Mouse (Mus musculus) kidney, embryonic 14.5 days (tissue): ENCODE data around the gene Uba52. TPM values are rescaled to one million over a fixed set of nuclear protein-coding genes. Genes with fewer than 3 reads are reported as not detected.

Source experiments
- ATAC-seq: fragments of 200-750 bp; cut with Nextera tagmentation; 2 replicates; pipeline ENCODE4 v1.8.0; 2017; ENCODE audit warnings: moderate number of reproducible peaks, mild to moderate bottlenecking, moderate TSS enrichment, moderate library complexity; ENCODE audit not compliant: low FRiP score, low TSS enrichment
- H3K27ac ChIP-seq: fragments of 300-500 bp; sonication (generic); 2 replicates; pipeline ENCODE4 v1.5.1; 2014; ENCODE audit warnings: low read depth, mild to moderate bottlenecking, low read length, moderate library complexity, mixed read lengths
- H3K27me3 ChIP-seq: fragments of 300-500 bp; sonication (generic); 2 replicates; pipeline ENCODE4 v1.6.1; 2014; ENCODE audit warnings: mild to moderate bottlenecking, low read length; ENCODE audit not compliant: control insufficient read depth, insufficient read depth
- H3K36me3 ChIP-seq: fragments of 300-500 bp; sonication (generic); 2 replicates; pipeline ENCODE4 v1.6.1; 2014; ENCODE audit warnings: low read length, mixed read lengths; ENCODE audit not compliant: control insufficient read depth, insufficient read depth
- H3K4me1 ChIP-seq: fragments of 300-500 bp; sonication (generic); 2 replicates; pipeline ENCODE4 v1.6.1; 2014; ENCODE audit warnings: low read length, mixed read lengths; ENCODE audit not compliant: control insufficient read depth, insufficient read depth
- H3K4me2 ChIP-seq: fragments of 300-500 bp; sonication (generic); replicated peaks from 2 replicates; pipeline ENCODE4 v1.6.1; 2014; ENCODE audit warnings: low read depth, mild to moderate bottlenecking, low read length
- H3K4me3 ChIP-seq: fragments of 300-500 bp; sonication (generic); 2 replicates; pipeline ENCODE4 v1.5.1; 2014; ENCODE audit warnings: mild to moderate bottlenecking, low read length
- H3K9ac ChIP-seq: fragments of 300-500 bp; sonication (generic); 2 replicates; pipeline ENCODE4 v1.6.1; 2014; ENCODE audit warnings: low read depth, mild to moderate bottlenecking, low read length, moderate library complexity
- H3K9me3 ChIP-seq: fragments of 300-500 bp; sonication (generic); 2 replicates; pipeline ENCODE4 v1.6.1; 2016; ENCODE audit warnings: low read length; ENCODE audit not compliant: control insufficient read depth
- WGBS: fragments of 180-500 bp; shearing (Covaris S2); extraction: QIAGEN DNeasy Blood & Tissue Kit; methylation state at CpG from one replicate; pipeline ENCODE4 v1.1.7; 2014; 5-methylcytosine and 5-hydroxymethylcytosine counted together
- polyA plus RNA-seq: library from polyadenylated mRNA; unstranded; fragments of >200 nt; fragmentation: Nextera tagmentation; extraction: Ambion mirVana; gene quantifications from 2 replicates; pipeline ENCODE4 v1.2.1, GENCODE M21; 2014

Uba52 gene
- polyA plus RNA-seq, 1 experiment from 2014 or later = 1,078 TPM

DNA sequence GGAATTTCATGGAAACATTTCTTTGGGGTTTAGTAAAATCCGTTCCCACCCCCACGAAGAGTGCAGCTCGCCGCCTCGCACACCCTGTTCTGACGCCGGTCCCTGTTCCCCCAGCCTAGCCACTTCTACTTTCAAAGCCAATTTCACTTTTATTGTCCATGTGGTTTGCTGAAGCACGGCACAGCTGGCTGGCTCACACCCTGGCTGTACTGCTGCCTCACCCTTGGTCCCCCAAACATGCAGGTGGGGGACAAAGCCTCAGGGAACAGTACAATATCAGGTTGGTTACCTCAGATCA lies 48.1 kb downstream of the Uba52 start:
- Histone ChIP-seq H3K9ac (no peak overlapping the region), H3K27ac (no peak overlapping the region), H3K27me3 (no peaks in the 10 kb centered on the region), H3K4me3 (no peak overlapping the region), H3K4me1 (peaks cover 9% of the 10 kb centered on the region), H3K4me2 (no peak overlapping the region), H3K9me3 (0 out of 2 replicates have a peak, but pooled peaks cover 3% of the 10 kb centered on the region), H3K36me3 (no peaks in the 10 kb centered on the region)
- WGBS = 74% methylated on average over 8 of the region's 8 CpGs
- ATAC-seq = no peak

GRCm38 (mm10) chr8:70461765-70462515 lies 48.7 kb downstream of the Uba52 start:
- no peak overlapping the region for H3K9ac ChIP-seq
- no peaks in the 10 kb centered on the region for H3K27me3 ChIP-seq
- H3K4me3 ChIP-seq = no peak overlapping the region
- no peak overlapping the region for H3K4me2 ChIP-seq
- H3K9me3 ChIP-seq = 0 out of 2 replicates have a peak, but pooled peaks cover 3% of the 10 kb centered on the region
- H3K36me3 ChIP-seq = no peaks in the 10 kb centered on the region
- ATAC-seq = 0 out of 2 replicates have a peak, but pooled peaks have one; percentile 43
- 85% methylated on average over 16 of the region's 16 CpGs for WGBS
- H3K27ac ChIP-seq = no peak overlapping the region
- H3K4me1 ChIP-seq = peaks cover 4% of the 10 kb centered on the region

DNA sequence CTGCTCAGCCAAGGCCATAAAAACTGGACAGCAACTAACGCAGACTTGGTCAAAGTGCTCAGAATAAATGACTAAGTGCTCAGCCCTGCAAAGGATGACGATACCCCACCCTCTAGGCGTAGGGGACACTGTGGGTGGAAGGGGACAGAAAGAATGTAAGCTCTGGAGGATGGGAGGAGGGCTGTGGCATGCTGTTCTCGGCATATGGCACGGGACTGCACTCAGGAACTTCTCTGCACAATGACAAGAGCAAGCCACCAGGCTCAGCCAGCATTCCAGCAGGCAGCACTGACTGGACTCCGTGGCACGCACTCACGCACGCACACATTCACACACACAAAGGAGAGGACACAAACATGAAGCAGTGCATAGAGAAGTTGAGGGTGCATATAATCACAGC lies 50.0 kb downstream of the Uba52 start:
- ATAC-seq = no peak
- Histone ChIP-seq H3K27ac (no peak overlapping the region), H3K27me3 (no peaks in the 10 kb centered on the region), H3K9me3 (0 out of 2 replicates have a peak, but pooled peaks cover 3% of the 10 kb centered on the region), H3K9ac (no peak overlapping the region), H3K4me3 (no peak overlapping the region), H3K4me2 (no peak overlapping the region), H3K4me1 (no peaks in the 10 kb centered on the region), H3K36me3 (no peaks in the 10 kb centered on the region)
- WGBS = 79% methylated on average over 9 of the region's 9 CpGs

DNA sequence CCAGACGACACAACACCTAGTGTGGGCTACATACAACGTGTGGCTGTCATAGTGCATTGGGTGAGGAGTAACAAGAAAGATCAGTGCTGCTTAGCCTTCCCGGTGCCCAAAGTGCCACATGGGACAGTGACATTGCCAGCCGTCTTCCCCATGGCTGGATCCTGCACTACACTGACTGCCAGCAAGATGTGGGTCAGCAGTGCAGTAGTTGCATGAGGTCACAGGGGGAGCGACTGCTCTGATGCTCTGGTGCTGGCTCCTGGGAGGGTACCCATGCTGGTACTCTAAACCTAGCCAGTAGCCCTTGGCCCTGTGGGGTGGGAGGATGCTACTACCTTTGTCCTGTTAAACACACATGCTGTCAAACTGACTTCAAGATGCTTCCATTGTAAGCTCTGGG lies 50.4 kb downstream of the Uba52 start:
- Histone ChIP-seq H3K9ac (no peak overlapping the region), H3K4me1 (no peaks in the 10 kb centered on the region), H3K4me2 (no peak overlapping the region), H3K36me3 (no peaks in the 10 kb centered on the region), H3K9me3 (0 out of 2 replicates have a peak, but pooled peaks cover 3% of the 10 kb centered on the region), H3K4me3 (no peak overlapping the region), H3K27me3 (no peaks in the 10 kb centered on the region), H3K27ac (no peak overlapping the region)
- ATAC-seq = no peak
- 88% methylated on average over 5 of the region's 5 CpGs for WGBS

- no peak overlapping the region for H3K4me2 ChIP-seq
- WGBS = 100% methylated on average over 2 of the region's 2 CpGs
- no peak for ATAC-seq
- H3K9ac ChIP-seq = no peak overlapping the region
- H3K36me3 ChIP-seq = no peaks in the 10 kb centered on the region
- no peaks in the 10 kb centered on the region for H3K27me3 ChIP-seq
- H3K4me1 ChIP-seq = no peaks in the 10 kb centered on the region
- 0 out of 2 replicates have a peak, but pooled peaks cover 3% of the 10 kb centered on the region for H3K9me3 ChIP-seq
- H3K27ac ChIP-seq = no peak overlapping the region
- no peak overlapping the region for H3K4me3 ChIP-seq
Observed at GRCm38 (mm10) chr8:70459636-70460035, 51.0 kb downstream of the Uba52 start.

GRCm38 (mm10) chr8:70458462-70458861 lies 52.1 kb downstream of the Uba52 start:
- 0 out of 2 replicates have a peak, but pooled peaks cover 3% of the 10 kb centered on the region for H3K9me3 ChIP-seq
- H3K36me3 ChIP-seq = no peaks in the 10 kb centered on the region
- no peak overlapping the region for H3K4me2 ChIP-seq
- 84% methylated on average over 3 of the region's 3 CpGs for WGBS
- no peak for ATAC-seq
- H3K27ac ChIP-seq = no peak overlapping the region
- no peak overlapping the region for H3K4me3 ChIP-seq
- no peak overlapping the region for H3K9ac ChIP-seq
- H3K4me1 ChIP-seq = no peaks in the 10 kb centered on the region
- H3K27me3 ChIP-seq = no peaks in the 10 kb centered on the region

Other genes with a start within 250 kb of the Uba52 start
- gene Homer3, start 228.0 kb downstream of the Uba52 start, polyA plus RNA-seq = 54.5 and 70.2 TPM in 2 replicates
- gene Ddx49, start 208.3 kb downstream of the Uba52 start, polyA plus RNA-seq = 49.9 TPM in 2 replicates
- gene Cope, start 208.3 kb downstream of the Uba52 start, polyA plus RNA-seq = 322 and 327 TPM in 2 replicates
- gene Cers1, start 195.0 kb downstream of the Uba52 start, polyA plus RNA-seq = 2.3 and 2.6 TPM in 2 replicates
- gene Gdf1, start 181.0 kb downstream of the Uba52 start, polyA plus RNA-seq = 7.6 and 7.9 TPM in 2 replicates
- 21.8 and 24.2 TPM in 2 replicates for gene Upf1, start 157.5 kb downstream of the Uba52 start, polyA plus RNA-seq
- gene Comp, start 137.2 kb downstream of the Uba52 start, polyA plus RNA-seq = 0.14 and 0.26 TPM in 2 replicates
- 15.5 and 21.2 TPM in 2 replicates for gene Crtc1, start 71.2 kb downstream of the Uba52 start, polyA plus RNA-seq
- gene Klhl26, start 33.8 kb downstream of the Uba52 start, polyA plus RNA-seq = 14.4 and 19.2 TPM in 2 replicates
- 8.5 and 12.4 TPM in 2 replicates for gene Tmem59l, start 23.4 kb downstream of the Uba52 start, polyA plus RNA-seq
- gene Crlf1, start 17.6 kb downstream of the Uba52 start, polyA plus RNA-seq = 26.7 and 34.8 TPM in 2 replicates
- 129 and 151 TPM in 2 replicates for gene Rex1bd, start 4.0 kb downstream of the Uba52 start, polyA plus RNA-seq
- gene Fkbp8, start 16.9 kb upstream of the Uba52 start, polyA plus RNA-seq = 252 and 291 TPM in 2 replicates
- 70.0 and 70.9 TPM in 2 replicates for gene Kxd1, start 17.2 kb upstream of the Uba52 start, polyA plus RNA-seq
- 12.9 and 22.4 TPM in 2 replicates for gene Ell, start 28.7 kb upstream of the Uba52 start, polyA plus RNA-seq
- gene Isyna1, start 83.6 kb upstream of the Uba52 start, polyA plus RNA-seq = 102 and 118 TPM in 2 replicates
- 172 and 220 TPM in 2 replicates for gene Ssbp4, start 98.1 kb upstream of the Uba52 start, polyA plus RNA-seq
- gene Lrrc25, start 105.4 kb upstream of the Uba52 start, polyA plus RNA-seq = 1.1 and 1.4 TPM in 2 replicates
- 0.31 and 0.41 TPM in 2 replicates for gene Gdf15, start 121.7 kb upstream of the Uba52 start, polyA plus RNA-seq
- gene Pgpep1, start 149.6 kb upstream of the Uba52 start, polyA plus RNA-seq = 62.2 and 62.6 TPM in 2 replicates
- gene Lsm4, start 162.4 kb upstream of the Uba52 start, polyA plus RNA-seq = 353 and 447 TPM in 2 replicates
- 95.1 and 117 TPM in 2 replicates for gene Jund, start 188.1 kb upstream of the Uba52 start, polyA plus RNA-seq
- gene Iqcn, start 192.7 kb upstream of the Uba52 start, polyA plus RNA-seq = 0.12 TPM in 1 of 2 replicates, not detected in the other
- 0.23 and 0.73 TPM in 2 replicates for gene Gm3336, start 207.7 kb upstream of the Uba52 start, polyA plus RNA-seq
- gene Pde4c, start 212.9 kb upstream of the Uba52 start, polyA plus RNA-seq = 2.5 and 4.0 TPM in 2 replicates
- 14.3 and 16.4 TPM in 2 replicates for gene Rab3a, start 243.9 kb upstream of the Uba52 start, polyA plus RNA-seq